Mouse (Mus musculus): ENCODE data around the gene Tmem132d. TPM values are rescaled to one million over a fixed set of nuclear protein-coding genes. Genes with fewer than 3 reads are reported as not detected.

Tmem132d gene
- polyA plus RNA-seq, 1 experiment from 2014 or later: 0.73 TPM

GRCm38 (mm10) chr5:128111664-128112063, 321.2 kb downstream of the Tmem132d start:
- peaks cover 7% of the 10 kb centered on the region; the same call in 1 of the 2 replicates for H3K9me3 ChIP-seq
- 77% methylated on average over 5 of the region's 5 CpGs for WGBS
- H3K27me3 ChIP-seq (ENCODE audit: poor library complexity, severe bottlenecking): no peaks in the 10 kb centered on the region
- no peaks in the 10 kb centered on the region for H3K36me3 ChIP-seq (replicated peaks)
- no peak for DNase-seq (ENCODE audit: extremely low spot score, low spot score)
- no peak overlapping the region for H3K27ac ChIP-seq
- no peak overlapping the region for H3K4me3 ChIP-seq
- H3K4me1 ChIP-seq: no peaks in the 10 kb centered on the region

GRCm38 (mm10) chr5:128102556-128102955, 330.3 kb downstream of the Tmem132d start:
- H3K27me3 ChIP-seq (ENCODE audit: poor library complexity, severe bottlenecking): no peaks in the 10 kb centered on the region
- no peak overlapping the region for H3K27ac ChIP-seq
- no peak overlapping the region for H3K4me3 ChIP-seq
- 90% methylated on average over 8 of the region's 8 CpGs for WGBS
- H3K9me3 ChIP-seq: peaks cover 10% of the 10 kb centered on the region
- no peak for DNase-seq (ENCODE audit: extremely low spot score, low spot score)
- peaks cover 5% of the 10 kb centered on the region; the same call in 1 of the 2 replicates for H3K4me1 ChIP-seq
- H3K36me3 ChIP-seq (replicated peaks): no peaks in the 10 kb centered on the region

- Histone ChIP-seq H3K4me3 (no peak overlapping the region), H3K9me3 (peaks cover 10% of the 10 kb centered on the region), H3K27ac (no peak overlapping the region), H3K27me3 (ENCODE audit: poor library complexity, severe bottlenecking) (no peaks in the 10 kb centered on the region), H3K4me1 (peaks cover 5% of the 10 kb centered on the region; the same call in 1 of the 2 replicates), H3K36me3 (replicated peaks) (no peaks in the 10 kb centered on the region)
- WGBS: 84% methylated on average over 5 of the region's 5 CpGs
- DNase-seq (ENCODE audit: extremely low spot score, low spot score): no peak
Measured at GRCm38 (mm10) chr5:128100331-128100730, 332.5 kb downstream of the Tmem132d start.

GRCm38 (mm10) chr5:128099439-128099838, 333.4 kb downstream of the Tmem132d start:
- 88% methylated on average over 2 of the region's 2 CpGs for WGBS
- DNase-seq (ENCODE audit: extremely low spot score, low spot score): no peak
- Histone ChIP-seq H3K27me3 (ENCODE audit: poor library complexity, severe bottlenecking) (no peaks in the 10 kb centered on the region), H3K4me3 (no peak overlapping the region), H3K9me3 (peaks cover 10% of the 10 kb centered on the region), H3K36me3 (replicated peaks) (no peaks in the 10 kb centered on the region), H3K27ac (no peak overlapping the region), H3K4me1 (peaks cover 5% of the 10 kb centered on the region; the same call in 1 of the 2 replicates)

- no peak overlapping the region for H3K27ac ChIP-seq
- H3K9me3 ChIP-seq: no peaks in the 10 kb centered on the region
- H3K4me1 ChIP-seq: no peaks in the 10 kb centered on the region
- no peaks in the 10 kb centered on the region for H3K27me3 ChIP-seq (ENCODE audit: poor library complexity, severe bottlenecking)
- no peak for DNase-seq (ENCODE audit: extremely low spot score, low spot score)
- WGBS: 93% methylated on average over 5 of the region's 5 CpGs
- H3K36me3 ChIP-seq (replicated peaks): no peaks in the 10 kb centered on the region
- H3K4me3 ChIP-seq: no peak overlapping the region
Measured at GRCm38 (mm10) chr5:128090578-128090977, 342.3 kb downstream of the Tmem132d start.

- 86% methylated on average over 5 of the region's 5 CpGs for WGBS
- H3K27ac ChIP-seq: no peak overlapping the region
- no peaks in the 10 kb centered on the region for H3K27me3 ChIP-seq (ENCODE audit: poor library complexity, severe bottlenecking)
- no peak overlapping the region for H3K4me3 ChIP-seq
- no peaks in the 10 kb centered on the region for H3K4me1 ChIP-seq
- DNase-seq (ENCODE audit: extremely low spot score, low spot score): no peak
- H3K9me3 ChIP-seq: no peaks in the 10 kb centered on the region
- H3K36me3 ChIP-seq (replicated peaks): no peaks in the 10 kb centered on the region
Measured at GRCm38 (mm10) chr5:128075456-128075855, 357.4 kb downstream of the Tmem132d start.

GRCm38 (mm10) chr5:128072616-128073015, 360.3 kb downstream of the Tmem132d start:
- no peak overlapping the region for H3K4me3 ChIP-seq
- H3K27ac ChIP-seq: no peak overlapping the region
- no peaks in the 10 kb centered on the region for H3K4me1 ChIP-seq
- 89% methylated on average over 2 of the region's 2 CpGs for WGBS
- peak; percentile 15 for DNase-seq (ENCODE audit: extremely low spot score, low spot score)
- no peaks in the 10 kb centered on the region for H3K27me3 ChIP-seq (ENCODE audit: poor library complexity, severe bottlenecking)
- no peaks in the 10 kb centered on the region for H3K9me3 ChIP-seq
- H3K36me3 ChIP-seq (replicated peaks): no peaks in the 10 kb centered on the region

- DNase-seq (ENCODE audit: extremely low spot score, low spot score): no peak
- Histone ChIP-seq H3K4me1 (no peaks in the 10 kb centered on the region), H3K4me3 (no peak overlapping the region), H3K36me3 (replicated peaks) (no peaks in the 10 kb centered on the region), H3K27me3 (ENCODE audit: poor library complexity, severe bottlenecking) (no peaks in the 10 kb centered on the region), H3K9me3 (no peaks in the 10 kb centered on the region), H3K27ac (no peak overlapping the region)
- 88% methylated on average over 9 of the region's 9 CpGs for WGBS
Measured at GRCm38 (mm10) chr5:128041781-128042180, 391.1 kb downstream of the Tmem132d start.

- Histone ChIP-seq H3K27ac (no peak overlapping the region), H3K27me3 (ENCODE audit: poor library complexity, severe bottlenecking) (no peaks in the 10 kb centered on the region), H3K36me3 (replicated peaks) (no peaks in the 10 kb centered on the region), H3K4me3 (no peak overlapping the region), H3K9me3 (no peaks in the 10 kb centered on the region), H3K4me1 (no peaks in the 10 kb centered on the region)
- WGBS: 86% methylated on average over 6 of the region's 6 CpGs
- no peak for DNase-seq (ENCODE audit: extremely low spot score, low spot score)
Measured at GRCm38 (mm10) chr5:128040036-128040435, 392.8 kb downstream of the Tmem132d start.

- Histone ChIP-seq H3K4me3 (no peak overlapping the region), H3K9me3 (no peaks in the 10 kb centered on the region), H3K4me1 (peaks cover 13% of the 10 kb centered on the region), H3K27ac (no peak overlapping the region), H3K27me3 (ENCODE audit: poor library complexity, severe bottlenecking) (no peaks in the 10 kb centered on the region), H3K36me3 (replicated peaks) (no peaks in the 10 kb centered on the region)
- WGBS: 40% methylated on average over 2 of the region's 2 CpGs
- DNase-seq (ENCODE audit: extremely low spot score, low spot score): no peak
Measured at GRCm38 (mm10) chr5:128027076-128027475, 405.8 kb downstream of the Tmem132d start.

- Histone ChIP-seq H3K36me3 (replicated peaks) (no peaks in the 10 kb centered on the region), H3K9me3 (no peaks in the 10 kb centered on the region), H3K27me3 (ENCODE audit: poor library complexity, severe bottlenecking) (no peaks in the 10 kb centered on the region), H3K4me3 (no peak overlapping the region), H3K4me1 (peaks cover 12% of the 10 kb centered on the region; the same call in 1 of the 2 replicates), H3K27ac (no peak overlapping the region)
- DNase-seq (ENCODE audit: extremely low spot score, low spot score): no peak
- WGBS: 76% methylated on average over 9 of the region's 9 CpGs
Measured at GRCm38 (mm10) chr5:128004666-128005065, 428.2 kb downstream of the Tmem132d start.

- Histone ChIP-seq H3K4me3 (no peak overlapping the region), H3K9me3 (no peaks in the 10 kb centered on the region), H3K36me3 (replicated peaks) (no peaks in the 10 kb centered on the region), H3K27me3 (ENCODE audit: poor library complexity, severe bottlenecking) (no peaks in the 10 kb centered on the region), H3K27ac (no peak overlapping the region), H3K4me1 (peaks cover 7% of the 10 kb centered on the region; the same call in 1 of the 2 replicates)
- DNase-seq (ENCODE audit: extremely low spot score, low spot score): no peak
- 88% methylated on average over 10 of the region's 10 CpGs for WGBS
Measured at GRCm38 (mm10) chr5:127996526-127997245, 436.2 kb downstream of the Tmem132d start.

- no peak overlapping the region for H3K4me3 ChIP-seq
- no peaks in the 10 kb centered on the region for H3K27me3 ChIP-seq (ENCODE audit: poor library complexity, severe bottlenecking)
- no peaks in the 10 kb centered on the region for H3K4me1 ChIP-seq
- H3K27ac ChIP-seq: no peak overlapping the region
- H3K9me3 ChIP-seq: no peaks in the 10 kb centered on the region
- H3K36me3 ChIP-seq (replicated peaks): no peaks in the 10 kb centered on the region
- WGBS: 92% methylated on average over 3 of the region's 3 CpGs
- DNase-seq (ENCODE audit: extremely low spot score, low spot score): no peak
Measured at GRCm38 (mm10) chr5:127993460-127993859, 439.4 kb downstream of the Tmem132d start.
